Mouse (Mus musculus) hindbrain, embryonic 10.5 days (tissue): ENCODE measurements around the gene Plekha4. TPM values are rescaled to one million over a fixed set of nuclear protein-coding genes. Genes with fewer than 3 reads are reported as not detected.
"Not testable (repeated sequence)": the region's sequence is repeated elsewhere in the genome, so short reads cannot be mapped to it uniquely, and the experiment has no call there.

Experiments used
- DNase-seq: peaks from one replicate; pipeline ENCODE4 v3.0.0-alpha.2; 2017; ENCODE audit warnings: low spot score
- H3K27ac ChIP-seq: fragments of 300-500 bp; sonication (generic); 2 replicates; pipeline ENCODE4 v1.5.1; 2016; ENCODE audit warnings: mild to moderate bottlenecking, moderate library complexity
- H3K27me3 ChIP-seq: fragments of 300-500 bp; sonication (generic); 2 replicates; pipeline ENCODE4 v1.6.1; 2016; ENCODE audit warnings: mild to moderate bottlenecking; ENCODE audit not compliant: poor library complexity, insufficient read depth, severe bottlenecking
- H3K36me3 ChIP-seq: fragments of 300-500 bp; sonication (generic); 2 replicates; pipeline ENCODE4 v1.6.1; 2016; ENCODE audit warnings: mild to moderate bottlenecking, moderate library complexity
- H3K4me1 ChIP-seq: fragments of 300-500 bp; sonication (generic); replicated peaks from 2 replicates; pipeline ENCODE4 v1.6.1; 2016; ENCODE audit warnings: mild to moderate bottlenecking
- H3K4me3 ChIP-seq: fragments of 300-500 bp; sonication (generic); 2 replicates; pipeline ENCODE4 v1.5.1; 2016; ENCODE audit warnings: mild to moderate bottlenecking, moderate library complexity
- H3K9me3 ChIP-seq: fragments of 300-500 bp; sonication (generic); 2 replicates; pipeline ENCODE4 v1.6.1; 2016; ENCODE audit warnings: mild to moderate bottlenecking, moderate library complexity
- WGBS: fragments of 180-500 bp; shearing (Covaris S2); methylation state at CpG from one replicate; pipeline ENCODE4 v1.1.7; 2016; 5-methylcytosine and 5-hydroxymethylcytosine counted together
- polyA plus RNA-seq: library from polyadenylated mRNA; unstranded; fragments of >200 nt; fragmentation: Nextera tagmentation; extraction: Ambion mirVana; gene quantifications from 2 replicates; pipeline ENCODE4 v1.2.1, GENCODE M21; 2016

The Plekha4 gene
- 4.1 and 4.5 TPM in 2 replicates for polyA plus RNA-seq

DNA sequence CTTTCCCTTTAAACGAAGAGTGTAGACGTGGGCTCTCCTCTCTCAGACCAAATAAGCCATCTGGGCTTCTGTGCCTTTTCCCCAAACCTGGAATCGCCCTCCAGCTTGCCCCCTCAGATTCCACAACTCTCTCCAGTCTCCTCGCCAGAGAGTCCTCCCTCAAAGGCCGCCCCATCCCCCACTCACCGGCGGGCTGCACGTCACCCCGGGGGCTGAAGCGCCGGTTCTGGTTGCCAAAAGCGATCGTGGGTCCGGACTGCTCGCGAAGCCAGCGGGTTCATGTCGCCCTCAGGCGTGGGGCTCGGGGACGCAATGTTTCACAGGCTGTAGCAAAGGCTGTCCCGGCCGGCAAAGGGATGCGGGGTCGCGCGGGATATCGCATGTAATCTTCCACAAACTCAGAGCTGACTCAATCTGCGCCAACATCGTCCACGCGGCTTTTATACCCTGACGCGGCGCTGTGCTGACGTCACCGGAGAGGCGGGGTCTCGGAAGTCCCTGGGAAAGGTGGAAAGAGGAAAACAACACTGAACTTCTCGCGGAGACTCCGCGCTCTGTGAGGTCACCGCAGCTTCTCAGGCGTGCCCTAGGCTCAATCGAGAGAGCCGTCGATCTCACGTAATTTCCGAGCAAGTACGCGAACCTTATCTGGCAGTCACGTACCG lies at the start of gene Plekha4, which contains the start of gene Ppp1r15a:
Plekha4 (plus strand) TSS at position 522 of the 665 bp plus-strand sequence.
Ppp1r15a (minus strand) TSS at position 460 of the 665 bp plus-strand sequence.
- no peaks in the 10 kb centered on the region for H3K27me3 ChIP-seq
- peaks cover 19% of the 10 kb centered on the region for H3K36me3 ChIP-seq
- H3K27ac ChIP-seq = peak within 1 kb of the TSS; percentile 95
- H3K4me1 ChIP-seq = peaks cover 68% of the 10 kb centered on the region
- under 1% methylated on average over 54 of the region's 54 CpGs for WGBS
- peak within 1 kb of the TSS; percentile 88 for H3K4me3 ChIP-seq
- DNase-seq = peak; percentile 95
- H3K9me3 ChIP-seq = no peaks in the 10 kb centered on the region

DNA sequence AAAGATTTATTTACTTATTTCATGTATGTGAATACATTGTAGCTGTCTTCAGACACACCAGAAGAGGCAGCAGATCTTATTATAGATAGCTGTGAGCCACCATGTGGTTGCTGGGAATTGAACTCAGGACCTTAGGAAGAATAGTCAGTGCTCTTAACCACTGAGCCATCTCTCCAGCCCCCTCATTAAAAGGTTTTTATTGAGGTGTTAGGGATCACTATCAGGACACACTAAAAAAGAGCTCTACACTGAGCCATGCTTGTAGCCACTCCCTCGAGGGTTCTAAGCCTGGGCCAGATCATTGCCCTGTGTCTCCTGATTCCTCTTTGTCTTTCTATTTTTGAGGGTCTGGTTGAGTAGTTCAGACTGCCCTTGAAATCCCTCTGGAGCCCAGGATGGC lies 49.7 kb upstream of the Plekha4 start:
- no peaks in the 10 kb centered on the region for H3K9me3 ChIP-seq
- no peak overlapping the region for H3K4me3 ChIP-seq
- WGBS = 60% methylated on average over 1 of the region's 1 CpGs
- no peaks in the 10 kb centered on the region for H3K4me1 ChIP-seq
- no peak for DNase-seq
- H3K27ac ChIP-seq = no peak overlapping the region
- no peaks in the 10 kb centered on the region for H3K27me3 ChIP-seq
- peaks cover 21% of the 10 kb centered on the region for H3K36me3 ChIP-seq

DNA sequence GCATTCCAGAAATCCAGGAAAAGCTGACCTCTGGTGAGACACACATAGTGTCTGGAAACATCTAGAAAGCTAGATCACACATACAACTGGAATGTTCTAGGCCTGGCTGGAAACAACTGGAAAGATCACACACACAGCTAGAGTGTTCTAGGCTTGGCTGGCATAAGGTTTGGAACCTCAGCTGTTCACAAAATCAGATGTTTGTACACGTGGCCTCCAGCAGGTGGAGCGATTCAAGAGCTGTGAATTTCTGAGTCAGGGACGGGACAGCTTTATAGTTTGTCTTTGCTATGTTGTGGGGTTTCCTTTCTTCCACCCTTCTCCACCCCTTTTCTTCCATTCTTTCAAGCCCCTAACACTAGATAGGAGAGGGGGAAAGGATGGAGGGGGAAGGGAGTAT lies 49.1 kb upstream of the Plekha4 start:
- no peaks in the 10 kb centered on the region for H3K9me3 ChIP-seq
- WGBS = 25% methylated on average over 3 of the region's 3 CpGs
- no peak overlapping the region for H3K27ac ChIP-seq
- DNase-seq = peak; percentile 45
- peaks cover 21% of the 10 kb centered on the region for H3K36me3 ChIP-seq
- no peaks in the 10 kb centered on the region for H3K4me1 ChIP-seq
- no peaks in the 10 kb centered on the region for H3K27me3 ChIP-seq
- no peak overlapping the region for H3K4me3 ChIP-seq

DNA sequence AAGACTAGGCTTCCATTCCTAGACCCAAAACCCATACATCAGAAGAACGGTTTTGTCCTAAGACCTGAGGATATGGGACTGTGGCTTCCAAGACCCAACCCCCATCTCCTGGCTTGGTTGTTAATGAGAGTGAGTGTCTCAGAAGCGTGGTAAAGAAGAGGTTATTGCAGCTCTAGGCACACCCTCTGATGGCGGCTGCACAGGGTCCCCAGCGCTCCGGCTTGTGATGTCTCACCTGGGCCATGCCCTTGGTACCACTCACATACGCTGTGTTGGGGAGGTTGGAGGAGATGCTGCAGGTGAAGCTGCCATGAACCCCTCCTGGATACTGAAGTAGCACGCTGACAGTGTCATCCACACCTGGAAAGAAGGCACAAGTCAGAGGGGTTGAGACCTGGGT lies 47.4 kb upstream of the Plekha4 start:
- no peak for DNase-seq
- 95% methylated on average over 7 of the region's 7 CpGs for WGBS
- Histone ChIP-seq H3K27ac (no peak overlapping the region), H3K4me3 (no peak overlapping the region), H3K9me3 (no peaks in the 10 kb centered on the region), H3K36me3 (peaks cover 21% of the 10 kb centered on the region), H3K27me3 (no peaks in the 10 kb centered on the region), H3K4me1 (no peaks in the 10 kb centered on the region)

DNA sequence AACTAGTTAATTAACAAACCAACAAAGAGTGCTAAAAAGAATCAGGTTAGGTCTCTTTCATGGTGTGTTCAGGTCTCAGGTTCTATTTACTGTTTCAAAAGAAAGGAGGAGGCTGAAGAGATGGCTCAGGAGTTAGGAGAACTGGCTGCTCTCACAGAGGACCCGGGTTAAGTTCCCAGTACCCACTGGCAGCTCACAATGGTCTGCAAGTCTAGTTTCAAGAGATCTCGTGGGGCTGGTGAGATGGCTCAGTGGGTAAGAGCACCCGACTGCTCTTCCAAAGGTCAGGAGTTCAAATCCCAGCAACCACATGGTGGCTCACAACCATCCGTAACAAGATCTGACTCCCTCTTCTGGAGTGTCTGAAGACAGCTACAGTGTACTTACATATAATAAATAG lies 45.8 kb upstream of the Plekha4 start:
- WGBS = 84% methylated on average over 3 of the region's 4 CpGs

DNA sequence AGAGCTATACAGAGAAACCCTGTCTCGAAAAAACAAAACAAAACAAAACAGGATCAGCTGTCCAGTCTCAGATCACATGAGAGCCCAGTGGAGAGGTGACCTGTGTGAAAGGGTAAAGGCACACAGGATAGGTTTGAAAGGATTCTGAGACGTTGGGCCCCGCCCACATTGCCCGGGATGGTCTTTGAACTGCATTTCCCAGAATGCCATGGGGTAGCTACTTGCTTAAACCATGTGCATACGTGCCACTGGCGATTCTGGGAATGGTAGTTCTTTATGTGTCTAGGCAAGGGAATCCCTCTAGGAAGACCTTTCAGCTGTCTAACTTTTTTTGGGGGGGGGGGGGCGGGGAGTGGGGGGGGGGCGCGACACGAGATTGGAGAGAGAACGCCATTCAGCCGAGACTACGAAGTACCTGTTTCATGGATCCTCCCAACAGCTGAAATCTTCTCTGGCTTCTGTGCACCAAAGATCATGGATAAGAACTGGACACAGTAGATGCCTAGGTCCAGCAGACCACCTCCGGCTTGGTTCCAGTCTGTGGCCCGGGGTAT lies 44.7 kb upstream of the Plekha4 start, which contains the start of gene Tulp2:
Tulp2 (plus strand) TSS at position 504 of the 554 bp plus-strand sequence.
- H3K9me3 ChIP-seq = no peaks in the 10 kb centered on the region
- DNase-seq = peak; percentile 42
- 0 out of 2 replicates have a peak, but pooled peaks cover under 1% of the 10 kb centered on the region for H3K4me1 ChIP-seq
- H3K36me3 ChIP-seq = peaks cover 20% of the 10 kb centered on the region
- H3K27ac ChIP-seq = no peak within 1 kb of the TSS
- H3K27me3 ChIP-seq = no peaks in the 10 kb centered on the region
- H3K4me3 ChIP-seq = no peak within 1 kb of the TSS
- WGBS = 49% methylated on average over 15 of the region's 15 CpGs

More for the DNA sequence above, 45.8 kb upstream of the Plekha4 start:
- H3K9me3 ChIP-seq, H3K4me3 ChIP-seq, DNase-seq, H3K27me3 ChIP-seq, H3K27ac ChIP-seq, H3K4me1 ChIP-seq: not testable (repeated sequence)
- peaks cover 14% of the 10 kb centered on the region for H3K36me3 ChIP-seq

DNA sequence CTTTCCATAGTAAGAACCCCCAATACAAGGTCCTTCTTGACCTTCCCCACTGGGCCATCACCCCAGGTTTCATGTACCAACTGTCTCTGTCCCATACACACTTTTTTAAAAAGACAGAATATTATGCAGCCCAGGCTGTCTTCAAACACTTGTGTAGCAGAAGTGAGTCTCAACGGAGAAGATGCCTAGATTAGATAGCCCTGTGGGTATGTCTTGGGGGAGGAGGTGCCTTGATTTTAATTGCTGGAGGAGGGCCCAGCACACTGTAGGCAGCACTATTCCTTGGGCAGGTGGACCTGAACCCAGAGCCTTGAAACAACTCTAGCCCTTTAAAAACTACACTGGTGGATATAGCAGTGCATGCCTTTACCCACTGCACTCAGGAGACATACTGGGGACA lies 44.0 kb upstream of the Plekha4 start:
- no peaks in the 10 kb centered on the region for H3K27me3 ChIP-seq
- H3K4me1 ChIP-seq = 0 out of 2 replicates have a peak, but pooled peaks cover 3% of the 10 kb centered on the region
- DNase-seq = no peak
- no peak overlapping the region for H3K27ac ChIP-seq
- no peaks in the 10 kb centered on the region for H3K9me3 ChIP-seq
- 85% methylated on average over 1 of the region's 1 CpGs for WGBS
- H3K4me3 ChIP-seq = no peak overlapping the region
- H3K36me3 ChIP-seq = peaks cover 23% of the 10 kb centered on the region

DNA sequence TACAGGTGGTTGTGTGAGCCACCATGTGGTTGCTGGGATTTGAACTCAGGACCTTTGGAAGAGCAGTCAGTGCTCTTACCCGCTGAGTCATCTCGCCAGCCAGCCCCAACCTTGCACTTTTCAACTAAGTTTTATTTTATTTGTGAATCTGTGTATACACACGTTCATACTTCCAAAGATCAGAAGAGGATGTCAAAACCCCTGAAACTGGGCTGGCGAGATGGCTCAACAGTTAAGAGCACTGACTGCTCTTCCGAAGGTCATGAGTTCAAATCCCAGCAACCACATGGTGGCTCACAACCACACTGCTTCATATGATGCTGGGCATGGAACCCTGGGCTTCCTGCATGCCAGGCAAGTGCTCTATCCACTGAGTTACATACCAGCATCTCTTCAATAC lies 41.1 kb upstream of the Plekha4 start:
- 0 out of 2 replicates have a peak, but pooled peaks cover 15% of the 10 kb centered on the region for H3K36me3 ChIP-seq

DNA sequence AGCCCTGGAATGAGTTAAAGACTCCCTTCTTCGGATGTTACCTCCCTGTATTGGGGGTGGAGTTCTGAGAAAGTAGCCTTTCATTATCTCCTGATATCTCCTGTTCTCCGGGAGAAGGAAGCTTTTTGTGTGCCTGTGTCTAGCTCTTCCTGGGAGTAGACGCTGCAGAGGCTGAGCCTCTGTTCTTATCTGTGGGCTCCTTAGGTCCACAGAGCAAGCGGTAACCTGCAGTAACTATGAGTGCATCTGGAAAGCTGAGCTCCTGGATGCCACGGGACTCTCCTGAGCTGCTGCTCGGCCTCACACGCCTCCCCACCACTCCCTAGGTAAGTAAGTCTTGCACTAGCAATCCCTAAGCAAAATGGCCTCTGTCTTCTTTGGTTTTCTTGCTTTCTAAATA lies 40.0 kb upstream of the Plekha4 start:
- DNase-seq = no peak
- WGBS = 85% methylated on average over 7 of the region's 7 CpGs

More for the DNA sequence above, 41.1 kb upstream of the Plekha4 start:
- not testable (repeated sequence) for H3K27me3 ChIP-seq, DNase-seq, H3K4me3 ChIP-seq, H3K27ac ChIP-seq, H3K9me3 ChIP-seq
- H3K4me1 ChIP-seq = peaks cover 22% of the 10 kb centered on the region
- 94% methylated on average over 5 of the region's 5 CpGs for WGBS

DNA sequence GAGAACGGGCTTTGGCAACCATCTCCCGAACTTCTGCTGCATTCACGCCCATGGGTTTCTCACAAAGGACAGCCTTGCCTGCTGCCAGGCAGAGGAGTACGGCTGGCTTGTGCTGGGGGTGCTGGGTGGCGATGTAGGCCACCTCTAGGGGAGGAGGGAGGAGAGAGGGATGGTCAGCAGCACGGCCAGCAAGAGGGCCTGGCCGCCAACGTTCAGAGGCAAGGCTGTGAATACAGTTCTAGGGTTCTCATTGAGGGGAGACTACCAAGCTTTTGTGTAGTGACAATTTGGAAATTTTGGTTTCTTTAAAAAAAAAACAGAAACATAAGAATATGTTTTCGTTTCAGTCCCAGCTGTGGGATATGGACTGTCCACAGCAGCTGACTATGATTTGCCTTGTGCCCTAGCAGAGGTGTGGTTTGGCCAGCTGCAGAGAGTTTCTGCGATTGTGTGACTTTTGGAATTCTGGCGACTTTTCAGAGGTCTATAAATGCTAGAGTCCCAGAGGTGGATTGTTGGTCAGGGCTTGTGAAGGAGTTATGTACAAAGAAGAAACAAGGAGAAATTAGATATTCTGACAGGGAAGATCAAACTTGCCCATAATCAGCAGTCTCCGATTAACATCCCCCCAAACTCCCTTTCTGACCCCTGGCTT lies 39.2 kb upstream of the Plekha4 start, which contains the start of gene Gm45808:
Gm45808 (minus strand) TSS at position 51 of the 655 bp plus-strand sequence.
- no peak for DNase-seq
- Histone ChIP-seq H3K27me3 (no peaks in the 10 kb centered on the region), H3K27ac (0 out of 2 replicates have a peak within 1 kb of the TSS, but pooled peaks have one; percentile 89), H3K36me3 (peaks cover 15% of the 10 kb centered on the region; the same call in 1 of the 2 replicates), H3K9me3 (no peaks in the 10 kb centered on the region), H3K4me3 (no peak within 1 kb of the TSS; the same call in 1 of the 2 replicates), H3K4me1 (peaks cover 36% of the 10 kb centered on the region)
- WGBS = 83% methylated on average over 12 of the region's 12 CpGs

More for the DNA sequence above, 40.0 kb upstream of the Plekha4 start:
- Histone ChIP-seq H3K27me3 (no peaks in the 10 kb centered on the region), H3K4me1 (peaks cover 34% of the 10 kb centered on the region), H3K27ac (no peak overlapping the region), H3K4me3 (no peak overlapping the region), H3K36me3 (0 out of 2 replicates have a peak, but pooled peaks cover 15% of the 10 kb centered on the region), H3K9me3 (no peaks in the 10 kb centered on the region)

DNA sequence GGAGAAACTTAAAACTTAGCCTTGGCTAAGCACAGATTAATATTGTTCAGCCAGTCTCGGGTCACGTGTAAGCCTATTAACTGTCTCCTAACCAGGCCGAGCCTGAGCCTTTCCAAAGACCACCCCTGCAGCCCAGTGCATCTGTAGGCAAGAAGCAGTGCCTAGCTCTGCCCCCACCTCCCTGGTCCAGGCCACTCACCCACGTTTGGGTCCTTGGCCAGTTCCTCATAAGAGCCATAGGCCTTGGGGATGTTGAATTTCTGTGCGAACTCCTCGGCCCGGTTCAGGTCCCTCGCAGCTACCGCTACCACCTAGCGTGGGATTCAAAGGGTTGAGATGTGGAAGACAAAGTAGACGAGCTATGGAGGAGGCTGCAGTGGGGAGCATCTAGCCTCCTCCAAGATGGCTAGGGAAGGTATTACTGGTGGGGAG lies 38.3 kb upstream of the Plekha4 start:
- Histone ChIP-seq H3K27ac (peak overlapping the region; percentile 89), H3K4me1 (peaks cover 36% of the 10 kb centered on the region), H3K9me3 (no peaks in the 10 kb centered on the region), H3K36me3 (peaks cover 25% of the 10 kb centered on the region), H3K27me3 (no peaks in the 10 kb centered on the region), H3K4me3 (peak overlapping the region; percentile 64)
- WGBS = 22% methylated on average over 11 of the region's 11 CpGs
- peak; percentile 50 for DNase-seq

DNA sequence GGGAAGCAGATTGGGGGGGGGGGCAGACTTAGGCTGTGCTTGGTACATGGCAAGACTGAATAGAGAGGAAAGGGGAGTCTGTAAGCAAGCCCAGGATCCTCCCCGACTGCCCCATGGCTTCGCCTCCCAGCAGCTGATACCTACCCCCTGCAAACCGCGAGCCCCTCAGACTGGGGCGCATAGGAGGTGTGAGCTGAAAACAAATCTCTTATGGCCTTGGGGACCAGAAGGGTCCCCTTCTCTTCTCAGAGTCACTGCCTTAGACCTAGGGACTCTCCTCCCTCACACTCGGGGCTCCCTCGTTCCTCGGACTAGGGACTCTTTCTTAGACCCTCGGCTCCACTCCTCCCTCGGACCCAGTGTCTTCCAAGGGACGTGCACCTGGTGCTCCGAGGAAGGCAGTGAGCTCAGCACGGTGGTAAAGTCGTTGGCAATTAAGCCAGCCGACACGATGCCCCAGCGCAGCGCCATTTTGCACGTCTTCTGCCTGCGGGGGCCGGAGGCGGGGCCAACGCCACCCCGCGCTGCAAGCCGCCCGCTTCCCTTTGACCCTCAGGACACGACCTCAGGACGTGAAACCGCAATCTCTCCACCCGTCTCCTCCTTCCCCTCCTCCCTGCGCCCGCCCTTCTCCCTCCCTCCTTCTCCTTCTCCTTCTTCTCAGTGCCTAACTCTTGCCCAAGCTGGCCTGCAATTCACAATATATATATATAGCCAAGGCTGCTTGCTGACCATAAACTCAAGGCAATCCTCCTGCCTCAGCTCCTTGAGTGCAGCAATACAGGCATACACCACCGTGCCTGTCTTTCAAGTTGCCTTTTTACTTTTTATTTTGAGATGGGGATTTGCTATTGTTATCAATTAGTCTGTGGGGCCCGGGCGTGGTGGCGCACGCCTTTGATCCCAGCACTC lies 37.6 kb upstream of the Plekha4 start, which contains the start of gene Dhdh:
Dhdh (minus strand) TSS at position 513 of the 912 bp plus-strand sequence.
- peak; percentile 76 for DNase-seq
- peaks cover 31% of the 10 kb centered on the region for H3K36me3 ChIP-seq
- no peaks in the 10 kb centered on the region for H3K9me3 ChIP-seq
- peak within 1 kb of the TSS; percentile 89 for H3K27ac ChIP-seq
- H3K4me1 ChIP-seq = peaks cover 36% of the 10 kb centered on the region
- peak within 1 kb of the TSS; percentile 64 for H3K4me3 ChIP-seq
- no peaks in the 10 kb centered on the region for H3K27me3 ChIP-seq
- 6% methylated on average over 38 of the region's 38 CpGs for WGBS
